Mouse (Mus musculus): ENCODE measurements around the gene Irgm2. TPM values are rescaled to one million over a fixed set of nuclear protein-coding genes. Genes with fewer than 3 reads are reported as not detected.

Gene Irgm2
- polyA plus RNA-seq, 1 experiment from 2014 or later: 0.51 TPM

GRCm38 (mm10) chr11:58262336-58262735 lies 62.9 kb downstream of the Irgm2 start:
- DNase-seq (ENCODE audit: low spot score, missing footprints) (no peak), ATAC-seq (ENCODE audit: low FRiP score) (no peak)
- no peak overlapping the region for H3K9ac ChIP-seq (ENCODE audit: low read length)
- no peaks in the 10 kb centered on the region for H3K27me3 ChIP-seq (ENCODE audit: control insufficient read depth, insufficient read depth, low read length)
- H3K4me2 ChIP-seq: no peak overlapping the region
- no peaks in the 10 kb centered on the region for H3K9me3 ChIP-seq (ENCODE audit: control insufficient read depth, low read length)
- H3K4me3 ChIP-seq (ENCODE audit: low read depth, low read length): no peak overlapping the region
- H3K4me1 ChIP-seq (ENCODE audit: control insufficient read depth, insufficient read depth, low read length): no peaks in the 10 kb centered on the region
- H3K36me3 ChIP-seq (ENCODE audit: control insufficient read depth, insufficient read depth, low read length): no peaks in the 10 kb centered on the region
- H3K27ac ChIP-seq (ENCODE audit: low read depth, low read length): no peak overlapping the region
- WGBS: 75% methylated on average over 3 of the region's 3 CpGs

- Histone ChIP-seq H3K4me2 (no peak overlapping the region), H3K4me1 (ENCODE audit: control insufficient read depth, insufficient read depth, low read length) (no peaks in the 10 kb centered on the region), H3K36me3 (ENCODE audit: control insufficient read depth, insufficient read depth, low read length) (no peaks in the 10 kb centered on the region), H3K9ac (ENCODE audit: low read length) (no peak overlapping the region), H3K27ac (ENCODE audit: low read depth, low read length) (no peak overlapping the region), H3K4me3 (ENCODE audit: low read depth, low read length) (no peak overlapping the region), H3K9me3 (ENCODE audit: control insufficient read depth, low read length) (no peaks in the 10 kb centered on the region), H3K27me3 (ENCODE audit: control insufficient read depth, insufficient read depth, low read length) (no peaks in the 10 kb centered on the region)
- ATAC-seq (ENCODE audit: low FRiP score): no peak
- 76% methylated on average over 2 of the region's 2 CpGs for WGBS
- no peak for DNase-seq (ENCODE audit: low spot score, missing footprints)
Observed at GRCm38 (mm10) chr11:58263516-58263915, 64.1 kb downstream of the Irgm2 start.

GRCm38 (mm10) chr11:58264546-58264945 lies 65.1 kb downstream of the Irgm2 start:
- Histone ChIP-seq H3K4me3 (ENCODE audit: low read depth, low read length) (no peak overlapping the region), H3K27ac (ENCODE audit: low read depth, low read length) (no peak overlapping the region), H3K9ac (ENCODE audit: low read length) (no peak overlapping the region), H3K36me3 (ENCODE audit: control insufficient read depth, insufficient read depth, low read length) (no peaks in the 10 kb centered on the region), H3K4me2 (no peak overlapping the region), H3K9me3 (ENCODE audit: control insufficient read depth, low read length) (no peaks in the 10 kb centered on the region), H3K4me1 (ENCODE audit: control insufficient read depth, insufficient read depth, low read length) (no peaks in the 10 kb centered on the region), H3K27me3 (ENCODE audit: control insufficient read depth, insufficient read depth, low read length) (no peaks in the 10 kb centered on the region)
- ATAC-seq (ENCODE audit: low FRiP score): no peak
- DNase-seq (ENCODE audit: low spot score, missing footprints): no peak
- WGBS: 88% methylated on average over 9 of the region's 9 CpGs

- H3K4me2 ChIP-seq: no peak overlapping the region
- no peak overlapping the region for H3K4me3 ChIP-seq (ENCODE audit: low read depth, low read length)
- H3K27ac ChIP-seq (ENCODE audit: low read depth, low read length): no peak overlapping the region
- no peak for DNase-seq (ENCODE audit: low spot score, missing footprints)
- H3K27me3 ChIP-seq (ENCODE audit: control insufficient read depth, insufficient read depth, low read length): no peaks in the 10 kb centered on the region
- H3K36me3 ChIP-seq (ENCODE audit: control insufficient read depth, insufficient read depth, low read length): no peaks in the 10 kb centered on the region
- no peak for ATAC-seq (ENCODE audit: low FRiP score)
- no peaks in the 10 kb centered on the region for H3K9me3 ChIP-seq (ENCODE audit: control insufficient read depth, low read length)
- H3K4me1 ChIP-seq (ENCODE audit: control insufficient read depth, insufficient read depth, low read length): no peaks in the 10 kb centered on the region
- no peak overlapping the region for H3K9ac ChIP-seq (ENCODE audit: low read length)
- 87% methylated on average over 3 of the region's 3 CpGs for WGBS
Observed at GRCm38 (mm10) chr11:58268285-58268684, 68.9 kb downstream of the Irgm2 start.

Other genes with a start within 250 kb of the Irgm2 start
- gene Larp1, start 190.6 kb upstream of the Irgm2 start, polyA plus RNA-seq (2014; fragmentation: Nextera tagmentation; extraction: Ambion mirVana): 13.9 and 14.0 TPM in 2 replicates
- not detected in 2 replicates for gene Gm12248, start 106.5 kb upstream of the Irgm2 start, polyA plus RNA-seq (2014; fragmentation: Nextera tagmentation; extraction: Ambion mirVana)
- gene Cnot8, start 95.5 kb upstream of the Irgm2 start, polyA plus RNA-seq (2014; fragmentation: Nextera tagmentation; extraction: Ambion mirVana): 110 and 113 TPM in 2 replicates
- 20.3 and 22.6 TPM in 2 replicates for gene Gemin5, start 31.1 kb upstream of the Irgm2 start, polyA plus RNA-seq (2014; fragmentation: Nextera tagmentation; extraction: Ambion mirVana)
- 124 and 130 TPM in 2 replicates for gene Mrpl22, start 28.0 kb upstream of the Irgm2 start, polyA plus RNA-seq (2014; fragmentation: Nextera tagmentation; extraction: Ambion mirVana)
- 2.0 and 2.2 TPM in 2 replicates for gene Igtp, start 62 bp upstream of the Irgm2 start, polyA plus RNA-seq (2014; fragmentation: Nextera tagmentation; extraction: Ambion mirVana)
- gene 4930438A08Rik, start 75.2 kb downstream of the Irgm2 start, polyA plus RNA-seq (2014; fragmentation: Nextera tagmentation; extraction: Ambion mirVana): not detected in 2 replicates
- gene Zfp692, start 107.5 kb downstream of the Irgm2 start, polyA plus RNA-seq (2014; fragmentation: Nextera tagmentation; extraction: Ambion mirVana): 13.2 and 13.4 TPM in 2 replicates
- gene Zfp672, start 130.7 kb downstream of the Irgm2 start, polyA plus RNA-seq (2014; fragmentation: Nextera tagmentation; extraction: Ambion mirVana): 22.8 and 22.9 TPM in 2 replicates
- gene Sh3bp5l, start 131.1 kb downstream of the Irgm2 start, polyA plus RNA-seq (2014; fragmentation: Nextera tagmentation; extraction: Ambion mirVana): 26.8 and 34.2 TPM in 2 replicates
- gene Lypd8, start 179.4 kb downstream of the Irgm2 start, polyA plus RNA-seq (2014; fragmentation: Nextera tagmentation; extraction: Ambion mirVana): not detected in 2 replicates
- gene 1810065E05Rik, start 221.5 kb downstream of the Irgm2 start, polyA plus RNA-seq (2014; fragmentation: Nextera tagmentation; extraction: Ambion mirVana): not detected in 2 replicates
- not detected in 2 replicates for gene Gm12253, start 232.9 kb downstream of the Irgm2 start, polyA plus RNA-seq (2014; fragmentation: Nextera tagmentation; extraction: Ambion mirVana)

Data from midbrain, embryonic 11.5 days (tissue).